12 mouse cellular contexts compared by ENCODE assay signal in the genomic region with DNA sequence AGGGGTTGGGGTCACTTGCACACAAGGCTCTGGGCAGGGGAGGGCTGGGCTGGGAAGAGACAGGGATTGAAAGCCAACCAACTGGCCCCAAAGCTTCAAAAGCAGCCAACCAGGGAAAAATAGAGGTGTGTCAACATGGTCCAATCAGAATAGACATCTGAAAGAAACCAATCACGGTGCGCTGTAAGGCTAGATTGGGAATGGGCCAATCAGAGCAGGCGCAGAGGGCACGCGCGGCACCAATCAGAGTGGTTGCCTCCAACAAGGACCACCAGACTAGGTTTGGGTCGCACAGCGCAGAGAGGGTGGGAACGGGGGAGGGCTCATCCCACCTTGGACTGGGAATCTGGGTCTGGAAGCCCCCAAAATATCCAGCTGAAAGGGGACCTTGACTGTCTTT.
DNase-seq lines count a peak whose midpoint lies in the region; ATAC-seq and TF ChIP-seq lines count a peak whose summit lies in the region.
"Had no signal": no experiment of that assay in that cellular context is flagged by ENCODE, and none has a peak within 500 bp of the region (broad histone marks: within the 10 kb centered on the region; RNA-seq: fewer than 3 reads in every experiment).

No protein-coding gene starts in this region.

- 63% methylated on average over 9 of the region's 9 CpGs for WGBS in intestine, embryonic 16.5 days
- 60% methylated on average over 9 of the region's 9 CpGs for WGBS in intestine, embryonic 15.5 days
- 54% methylated on average over 9 of the region's 9 CpGs for WGBS in hindbrain, embryonic 13.5 days
- WGBS in midbrain, postnatal 0 days = 49% methylated on average over 9 of the region's 9 CpGs

- no peak overlapping the region for H3K9ac ChIP-seq in intestine, embryonic 16.5 days (ENCODE audit: low read depth, low read length)
- no peak overlapping the region for H3K9ac ChIP-seq in intestine, embryonic 15.5 days
- H3K9ac ChIP-seq in hindbrain, embryonic 13.5 days = no peak overlapping the region
- H3K9ac ChIP-seq in midbrain, postnatal 0 days (replicated peaks; ENCODE audit: low read length, poor library complexity, severe bottlenecking) = no peak overlapping the region
- H3K9ac ChIP-seq: heart, embryonic 13.5 days had no signal

- H3K27ac ChIP-seq in intestine, embryonic 16.5 days (ENCODE audit: low read length) = peak overlapping the region; percentile 65; the same call in 1 of the 2 replicates
- H3K27ac ChIP-seq in intestine, embryonic 15.5 days = no peak overlapping the region
- peak overlapping the region; percentile 52 for H3K27ac ChIP-seq in hindbrain, embryonic 13.5 days
- H3K27ac ChIP-seq in midbrain, postnatal 0 days (ENCODE audit: low read depth, low read length) = peak overlapping the region; percentile 55; the same call in 1 of the 2 replicates
- no peak overlapping the region for H3K27ac ChIP-seq in layer of hippocampus, adult 2 months

- no peak for TF ChIP-seq CTCF in midbrain, postnatal 0 days (IDR thresholded peaks at IDR 0.05)
- TF ChIP-seq CTCF in layer of hippocampus, adult 2 months (conservative IDR thresholded peaks at IDR 0.05) = no peak

- DNase-seq in WW6 (ENCODE audit: low read depth, low spot score) = peak; percentile 52
- peak; percentile 64 for DNase-seq in midbrain, postnatal 0 days (ENCODE audit: low spot score)
- no peak for DNase-seq in right cerebral cortex, postnatal 36 days (ENCODE audit: low spot score in 2 of 2)
- no peak for DNase-seq in layer of hippocampus, adult 2 months (ENCODE audit: low spot score in 2 of 2)
- DNase-seq: adrenal gland, postnatal 36 days; cerebellum, postnatal 36 days; liver had no signal

- no peaks in the 10 kb centered on the region for H3K36me3 ChIP-seq in intestine, embryonic 16.5 days (ENCODE audit: control insufficient read depth, insufficient read depth, low read length)
- no peaks in the 10 kb centered on the region for H3K36me3 ChIP-seq in intestine, embryonic 15.5 days
- H3K36me3 ChIP-seq in hindbrain, embryonic 13.5 days = no peaks in the 10 kb centered on the region
- no peaks in the 10 kb centered on the region for H3K36me3 ChIP-seq in midbrain, postnatal 0 days (ENCODE audit: insufficient read depth, low read length)
- H3K36me3 ChIP-seq: G1E; heart, embryonic 13.5 days had no signal

- H3K4me1 ChIP-seq in intestine, embryonic 16.5 days (ENCODE audit: control insufficient read depth, insufficient read depth, low read length) = peaks cover 24% of the 10 kb centered on the region
- H3K4me1 ChIP-seq in intestine, embryonic 15.5 days (replicated peaks) = peaks cover 32% of the 10 kb centered on the region
- H3K4me1 ChIP-seq in hindbrain, embryonic 13.5 days (replicated peaks) = peaks cover 18% of the 10 kb centered on the region
- peaks cover 4% of the 10 kb centered on the region; the same call in 1 of the 2 replicates for H3K4me1 ChIP-seq in midbrain, postnatal 0 days (ENCODE audit: insufficient read depth, low read length)

- ATAC-seq in intestine, embryonic 16.5 days = no peak; the same call in 1 of the 2 replicates
- ATAC-seq in intestine, embryonic 15.5 days = no peak
- ATAC-seq in hindbrain, embryonic 13.5 days (ENCODE audit: low FRiP score) = no peak
- no peak for ATAC-seq in midbrain, postnatal 0 days (ENCODE audit: low FRiP score)

- H3K4me3 ChIP-seq in intestine, embryonic 16.5 days (ENCODE audit: low read length) = no peak overlapping the region
- H3K4me3 ChIP-seq in intestine, embryonic 15.5 days (replicated peaks) = no peak overlapping the region
- H3K4me3 ChIP-seq in hindbrain, embryonic 13.5 days = no peak overlapping the region
- H3K4me3 ChIP-seq in midbrain, postnatal 0 days (ENCODE audit: low read depth, low read length) = no peak overlapping the region
- H3K4me3 ChIP-seq in layer of hippocampus, adult 2 months = no peak overlapping the region
- H3K4me3 ChIP-seq: heart, embryonic 13.5 days had no signal

- H3K27me3 ChIP-seq in intestine, embryonic 16.5 days (replicated peaks; ENCODE audit: control insufficient read depth, insufficient read depth, low read length) = no peaks in the 10 kb centered on the region
- H3K27me3 ChIP-seq in intestine, embryonic 15.5 days (replicated peaks) = 0 out of 2 replicates have a peak, but pooled peaks cover 3% of the 10 kb centered on the region
- peaks cover 11% of the 10 kb centered on the region; the same call in 1 of the 2 replicates for H3K27me3 ChIP-seq in hindbrain, embryonic 13.5 days
- H3K27me3 ChIP-seq in midbrain, postnatal 0 days (ENCODE audit: insufficient read depth, low read length) = no peaks in the 10 kb centered on the region

- no peak overlapping the region for H3K4me2 ChIP-seq in intestine, embryonic 16.5 days (ENCODE audit: low read depth, low read length)
- no peak overlapping the region for H3K4me2 ChIP-seq in intestine, embryonic 15.5 days (replicated peaks)
- no peak overlapping the region for H3K4me2 ChIP-seq in hindbrain, embryonic 13.5 days
- 0 out of 2 replicates have a peak overlapping the region, but pooled peaks have one; percentile 9 for H3K4me2 ChIP-seq in midbrain, postnatal 0 days (ENCODE audit: low read depth, low read length, poor library complexity, severe bottlenecking)

- H3K9me3 ChIP-seq in intestine, embryonic 16.5 days (ENCODE audit: control insufficient read depth, low read length) = no peaks in the 10 kb centered on the region
- no peaks in the 10 kb centered on the region for H3K9me3 ChIP-seq in intestine, embryonic 15.5 days
- no peaks in the 10 kb centered on the region for H3K9me3 ChIP-seq in hindbrain, embryonic 13.5 days
- no peaks in the 10 kb centered on the region for H3K9me3 ChIP-seq in midbrain, postnatal 0 days (ENCODE audit: low read length)

Comparison
In these comparisons a context has a peak if more than half of its experiments do, and no peak if none do; other contexts are left out.
1. H3K27ac ChIP-seq: peak in intestine, embryonic 16.5 days (single experiment), hindbrain, embryonic 13.5 days (single experiment) and midbrain, postnatal 0 days (single experiment); none in intestine, embryonic 15.5 days (single experiment) and layer of hippocampus, adult 2 months (single experiment).
2. DNase-seq: peak in WW6 (single experiment) and midbrain, postnatal 0 days (single experiment); none in right cerebral cortex, postnatal 36 days (0 of 2) and layer of hippocampus, adult 2 months (0 of 2).